Mouse (Mus musculus): ENCODE data around the gene Zfp560. TPM values are rescaled to one million over a fixed set of nuclear protein-coding genes. Genes with fewer than 3 reads are reported as not detected.
A peak's percentile ranks its signal among the peaks of the same experiment; 100 is the strongest.
"Not testable (repeated sequence)": the region's sequence is repeated elsewhere in the genome, so short reads cannot be mapped to it uniquely, and the experiment has no call there.

Zfp560 gene
- 13.7 and 16.1 TPM in 2 replicates for polyA plus RNA-seq (2016; fragmentation: Nextera tagmentation; extraction: Ambion mirVana)

DNA sequence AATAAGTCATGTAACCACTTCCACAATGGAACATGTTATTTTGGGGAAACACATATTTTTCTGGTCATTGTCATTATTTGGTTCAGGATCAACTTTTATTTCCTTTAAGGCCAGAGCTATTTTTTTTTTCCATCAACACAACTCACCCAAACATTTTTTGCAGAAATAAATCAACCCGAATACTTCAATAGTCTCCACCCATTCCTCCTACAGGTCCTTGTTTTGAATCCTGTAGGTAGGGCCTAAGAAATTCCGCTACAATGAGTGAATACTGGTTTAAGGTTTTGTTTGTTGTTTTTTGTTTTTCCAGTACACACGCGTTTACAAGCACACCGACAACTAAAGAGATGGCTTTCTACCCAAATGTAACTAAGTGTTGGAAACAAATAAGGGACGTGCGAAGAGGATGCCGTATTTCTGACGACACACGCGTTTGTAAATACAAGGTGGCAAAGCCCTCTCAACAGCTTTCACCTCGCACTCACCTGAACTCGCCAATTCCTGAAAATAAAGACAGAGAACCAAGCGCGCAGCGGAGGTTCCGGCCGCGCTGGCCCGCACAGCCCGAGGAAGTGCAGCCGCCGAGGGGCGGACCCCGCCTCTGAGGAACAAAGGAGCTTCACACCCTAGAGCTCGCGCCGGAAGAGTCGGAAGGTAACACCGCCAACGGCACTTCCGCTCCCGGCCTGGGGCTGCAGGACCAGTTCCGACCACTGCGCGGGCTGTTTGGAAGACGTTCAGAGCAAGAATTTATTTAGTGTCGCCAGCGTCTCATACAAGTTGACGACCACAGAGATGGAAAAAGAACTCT, at the start of gene Zfp560:
Zfp560 (minus strand) TSS at position 646 of the 811 bp plus-strand sequence.
- Histone ChIP-seq H3K36me3 (no peaks in the 10 kb centered on the region), H3K9me3 (replicated peaks) (no peaks in the 10 kb centered on the region), H3K27ac (peak within 1 kb of the TSS; percentile 28), H3K4me2 (peak within 1 kb of the TSS; percentile 80), H3K4me1 (0 out of 2 replicates have a peak, but pooled peaks cover 6% of the 10 kb centered on the region), H3K9ac (peak within 1 kb of the TSS; percentile 77), H3K27me3 (replicated peaks) (no peaks in the 10 kb centered on the region), H3K4me3 (peak within 1 kb of the TSS; percentile 63)
- peak; percentile 99 for ATAC-seq
- 4% methylated on average over 40 of the region's 40 CpGs for WGBS (ENCODE audit: insufficient replicate concordance)

DNA sequence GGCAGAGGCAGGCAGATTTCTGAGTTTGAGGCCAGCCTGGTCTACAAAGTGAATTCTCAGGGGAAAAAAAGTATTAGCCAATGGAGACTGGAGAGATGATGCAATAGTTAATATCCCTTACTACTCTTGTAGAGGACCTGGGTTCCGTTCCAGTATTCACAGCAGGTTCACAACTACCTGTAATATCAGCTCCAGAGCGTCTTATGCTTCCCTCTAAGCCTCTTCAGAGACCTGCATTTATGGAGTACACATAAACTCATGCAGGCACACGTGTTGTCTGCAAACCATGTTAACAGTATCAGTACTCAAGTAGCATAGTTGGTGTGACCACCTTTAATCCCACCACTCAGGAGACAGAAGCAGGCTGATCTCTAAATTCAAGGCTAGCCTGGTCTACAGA, 45.0 kb upstream of the Zfp560 start:
- Histone ChIP-seq H3K27me3 (replicated peaks) (no peaks in the 10 kb centered on the region), H3K4me3 (no peak overlapping the region), H3K9me3 (replicated peaks) (no peaks in the 10 kb centered on the region), H3K36me3 (no peaks in the 10 kb centered on the region), H3K4me2 (no peak overlapping the region), H3K9ac (no peak overlapping the region), H3K4me1 (no peaks in the 10 kb centered on the region), H3K27ac (no peak overlapping the region)
- 65% methylated on average over 3 of the region's 3 CpGs for WGBS (ENCODE audit: insufficient replicate concordance)
- ATAC-seq: no peak

DNA sequence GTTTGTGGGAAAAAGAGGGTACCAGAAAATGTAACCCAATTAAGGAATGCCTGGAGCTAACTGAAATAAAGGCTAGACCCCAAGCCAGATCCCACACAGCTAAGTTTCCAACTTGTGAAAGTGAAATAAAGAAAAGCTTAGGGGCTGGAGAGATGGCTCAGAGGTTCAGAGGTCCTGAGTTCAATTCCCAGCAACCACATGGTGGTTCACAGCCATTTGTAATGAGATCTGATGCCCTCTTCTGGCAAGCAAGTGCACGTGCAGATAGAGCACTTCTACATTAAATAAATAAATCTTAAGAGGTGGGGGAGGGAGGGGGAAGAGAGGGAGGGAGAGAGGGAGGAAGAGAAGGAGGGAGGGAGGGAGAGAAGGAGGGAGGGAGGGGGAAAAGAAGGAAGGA, 26.5 kb upstream of the Zfp560 start:
- no peak overlapping the region for H3K4me2 ChIP-seq
- H3K36me3 ChIP-seq: no peaks in the 10 kb centered on the region
- H3K27me3 ChIP-seq (replicated peaks): no peaks in the 10 kb centered on the region
- WGBS (ENCODE audit: insufficient replicate concordance): 13% methylated on average over 1 of the region's 1 CpGs
- H3K4me1 ChIP-seq: no peaks in the 10 kb centered on the region
- ATAC-seq: no peak
- H3K9ac ChIP-seq: no peak overlapping the region
- no peaks in the 10 kb centered on the region for H3K9me3 ChIP-seq (replicated peaks)
- no peak overlapping the region for H3K4me3 ChIP-seq
- no peak overlapping the region for H3K27ac ChIP-seq

DNA sequence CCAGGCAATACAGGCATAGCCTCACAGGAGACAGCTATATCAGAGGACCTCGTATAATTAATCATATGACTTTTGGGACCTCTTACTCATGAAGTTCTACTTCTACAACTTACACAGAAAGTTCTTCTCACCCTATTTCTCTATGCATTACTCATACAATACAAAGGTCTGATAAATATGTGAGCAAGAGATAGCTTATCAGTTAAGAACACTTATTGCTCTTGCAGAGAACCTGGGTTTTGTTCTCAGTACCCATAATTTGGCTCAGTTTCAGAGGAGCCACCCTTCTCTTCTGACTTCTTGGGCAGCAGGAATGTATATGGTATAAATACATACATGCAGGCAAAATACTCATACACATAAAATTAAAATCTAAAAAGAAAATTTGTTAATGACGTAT, 24.3 kb upstream of the Zfp560 start:
- 67% methylated on average over 2 of the region's 2 CpGs for WGBS (ENCODE audit: insufficient replicate concordance)

DNA sequence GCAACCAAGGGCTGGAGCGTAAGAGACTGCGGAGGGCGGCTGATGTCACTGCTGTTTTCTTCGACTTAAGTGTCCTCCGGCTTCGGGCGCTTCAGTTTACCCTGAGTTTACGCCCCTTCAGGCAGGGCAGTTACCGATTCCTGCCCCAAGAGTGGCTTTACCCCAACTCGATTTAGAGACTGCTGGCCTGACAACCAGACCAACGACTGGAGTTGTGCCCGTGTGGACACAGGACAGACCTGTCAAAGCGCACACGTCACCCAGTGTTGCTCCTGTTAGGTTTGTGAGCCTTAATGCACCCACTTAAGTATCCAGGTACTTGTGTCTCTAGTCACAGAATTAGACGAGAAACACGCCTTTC, 346 bp upstream of the Zfp560 start:
- H3K36me3 ChIP-seq: no peaks in the 10 kb centered on the region
- 0 out of 2 replicates have a peak, but pooled peaks cover 6% of the 10 kb centered on the region for H3K4me1 ChIP-seq
- H3K9ac ChIP-seq: peak overlapping the region; percentile 77
- peak overlapping the region; percentile 63 for H3K4me3 ChIP-seq
- peak overlapping the region; percentile 80 for H3K4me2 ChIP-seq
- 12% methylated on average over 16 of the region's 16 CpGs for WGBS (ENCODE audit: insufficient replicate concordance)
- H3K9me3 ChIP-seq (replicated peaks): no peaks in the 10 kb centered on the region
- H3K27ac ChIP-seq: peak overlapping the region; percentile 28
- ATAC-seq: peak; percentile 68
- H3K27me3 ChIP-seq (replicated peaks): no peaks in the 10 kb centered on the region

More for the DNA sequence above, 24.3 kb upstream of the Zfp560 start:
- H3K9ac ChIP-seq: no peak overlapping the region
- H3K36me3 ChIP-seq: no peaks in the 10 kb centered on the region
- no peaks in the 10 kb centered on the region for H3K4me1 ChIP-seq
- H3K4me2 ChIP-seq: no peak overlapping the region
- H3K4me3 ChIP-seq: no peak overlapping the region
- no peak overlapping the region for H3K27ac ChIP-seq
- H3K27me3 ChIP-seq (replicated peaks): no peaks in the 10 kb centered on the region
- H3K9me3 ChIP-seq (replicated peaks): no peaks in the 10 kb centered on the region
- no peak for ATAC-seq

DNA sequence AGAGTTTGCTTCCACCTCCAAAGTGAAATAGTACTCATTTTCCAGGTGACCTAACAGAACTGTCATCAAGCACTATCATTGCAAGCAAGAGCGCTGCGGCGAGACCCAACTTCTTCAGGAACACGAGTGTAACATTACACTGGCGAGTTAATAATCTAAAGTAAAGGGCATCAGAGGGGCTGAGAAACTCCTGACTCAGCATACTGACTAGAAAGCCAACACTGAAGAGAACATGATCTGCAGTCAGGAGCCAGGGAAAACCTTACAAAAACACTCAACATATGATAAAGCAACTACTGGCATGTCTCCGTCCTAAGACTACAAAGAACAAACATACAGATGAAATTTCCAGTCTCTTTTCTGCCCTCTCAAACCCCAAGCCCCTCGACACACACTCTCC, 1.3 kb downstream of the Zfp560 start:
- WGBS (ENCODE audit: insufficient replicate concordance): 74% methylated on average over 7 of the region's 7 CpGs
- no peaks in the 10 kb centered on the region for H3K9me3 ChIP-seq (replicated peaks)
- H3K9ac ChIP-seq: no peak overlapping the region
- H3K27me3 ChIP-seq (replicated peaks): no peaks in the 10 kb centered on the region
- ATAC-seq: no peak
- 0 out of 2 replicates have a peak, but pooled peaks cover 6% of the 10 kb centered on the region for H3K4me1 ChIP-seq
- H3K36me3 ChIP-seq: no peaks in the 10 kb centered on the region
- H3K4me2 ChIP-seq: peak overlapping the region; percentile 80; the same call in 1 of the 2 replicates
- H3K27ac ChIP-seq: no peak overlapping the region
- no peak overlapping the region for H3K4me3 ChIP-seq

DNA sequence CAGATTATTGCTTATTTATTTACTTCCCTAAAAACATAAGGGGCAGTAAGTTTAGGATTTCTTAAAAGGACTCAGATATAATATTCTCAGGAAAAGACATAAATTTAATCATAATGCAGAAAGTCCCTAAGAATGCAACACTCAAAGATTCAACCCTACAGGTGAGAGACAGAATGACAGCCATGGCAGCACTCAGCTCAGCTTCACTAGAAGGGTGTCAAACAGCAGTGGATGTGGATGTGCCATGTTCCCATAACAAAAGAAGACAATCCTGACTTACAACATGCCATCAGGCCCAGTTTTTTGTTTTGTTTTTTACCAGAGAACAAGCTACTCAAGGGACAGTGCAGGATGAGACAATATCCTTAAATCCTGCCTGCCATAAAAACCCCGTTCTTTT, 10.3 kb downstream of the Zfp560 start:
- Histone ChIP-seq H3K4me3 (no peak overlapping the region), H3K4me2 (no peak overlapping the region), H3K27me3 (replicated peaks) (no peaks in the 10 kb centered on the region), H3K27ac (no peak overlapping the region), H3K4me1 (no peaks in the 10 kb centered on the region), H3K9ac (no peak overlapping the region), H3K36me3 (no peaks in the 10 kb centered on the region), H3K9me3 (replicated peaks) (peaks cover 3% of the 10 kb centered on the region; the same call in 1 of the 2 replicates)
- WGBS (ENCODE audit: insufficient replicate concordance): 67% methylated on average over 1 of the region's 1 CpGs
- no peak for ATAC-seq

DNA sequence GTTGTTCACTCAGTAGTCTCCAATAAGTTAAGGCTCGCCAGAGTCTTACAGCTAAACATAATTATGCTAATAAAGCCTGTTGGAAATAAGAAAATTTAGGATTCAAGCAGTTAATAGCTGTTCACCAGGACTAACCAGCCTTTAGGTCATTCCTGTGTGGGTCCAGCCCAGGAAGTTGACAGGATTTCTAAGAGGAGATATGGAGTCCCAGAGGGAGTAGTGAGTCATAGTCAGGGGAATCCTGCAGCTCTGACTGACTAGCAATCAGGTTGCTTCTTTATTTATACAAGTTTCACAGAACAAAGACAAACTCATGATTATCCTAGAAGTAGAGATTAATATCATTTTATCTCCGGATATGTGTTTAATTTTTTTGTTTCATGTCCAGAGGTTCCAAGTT, 17.7 kb downstream of the Zfp560 start:
- H3K4me3 ChIP-seq: no peak overlapping the region
- WGBS (ENCODE audit: insufficient replicate concordance): 68% methylated on average over 2 of the region's 2 CpGs
- no peak overlapping the region for H3K4me2 ChIP-seq
- no peak overlapping the region for H3K9ac ChIP-seq
- no peak for ATAC-seq
- no peaks in the 10 kb centered on the region for H3K27me3 ChIP-seq (replicated peaks)
- H3K4me1 ChIP-seq: no peaks in the 10 kb centered on the region
- H3K9me3 ChIP-seq (replicated peaks): no peaks in the 10 kb centered on the region; the same call in 1 of the 2 replicates
- H3K36me3 ChIP-seq: peaks cover 5% of the 10 kb centered on the region
- H3K27ac ChIP-seq: no peak overlapping the region

DNA sequence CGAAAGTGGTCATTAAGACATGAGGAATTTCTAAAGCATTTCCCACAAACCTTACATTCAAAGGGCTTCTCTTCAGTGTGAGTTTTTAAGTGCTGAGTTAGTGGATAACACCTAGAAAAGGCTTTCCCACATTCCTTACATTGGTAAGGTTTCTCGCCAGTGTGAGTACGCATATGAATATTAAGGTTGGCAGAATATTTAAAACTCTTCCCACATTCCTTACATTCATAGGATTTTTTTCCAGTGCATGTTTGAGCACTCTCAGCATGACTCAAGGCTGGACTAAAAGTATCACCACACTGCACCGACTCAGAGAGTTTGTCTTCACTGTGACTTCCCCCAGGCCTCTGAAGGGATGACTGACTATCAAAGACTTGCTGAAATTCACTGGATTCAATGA, 36.5 kb downstream of the Zfp560 start:
- no peak overlapping the region for H3K4me3 ChIP-seq
- H3K4me2 ChIP-seq: no peak overlapping the region
- no peak overlapping the region for H3K27ac ChIP-seq
- WGBS (ENCODE audit: insufficient replicate concordance): 74% methylated on average over 4 of the region's 4 CpGs
- no peaks in the 10 kb centered on the region for H3K4me1 ChIP-seq
- no peaks in the 10 kb centered on the region for H3K9me3 ChIP-seq (replicated peaks)
- H3K27me3 ChIP-seq (replicated peaks): no peaks in the 10 kb centered on the region
- ATAC-seq: no peak
- H3K36me3 ChIP-seq: peaks cover 25% of the 10 kb centered on the region
- H3K9ac ChIP-seq: no peak overlapping the region

DNA sequence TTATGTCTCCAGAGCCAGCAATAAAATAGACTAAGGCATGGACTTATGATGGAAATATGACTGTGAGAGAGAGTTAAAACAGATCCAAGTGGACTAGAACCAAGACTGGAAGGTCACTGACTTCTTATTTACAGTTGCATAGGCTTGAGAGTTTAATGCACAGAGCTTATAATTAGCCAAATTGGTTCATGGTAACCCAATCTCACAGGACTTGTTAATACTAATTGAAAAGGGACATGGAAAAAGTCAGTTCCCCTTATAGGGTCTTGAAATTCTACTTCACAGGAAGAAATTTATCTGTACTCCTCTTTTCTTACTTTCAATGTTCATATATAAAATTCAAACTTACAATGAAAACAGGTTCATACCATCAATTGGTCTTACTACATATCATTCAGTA, 49.0 kb downstream of the Zfp560 start, which contains the start of gene Olfr18:
Olfr18 (minus strand) TSS at position 101 of the 400 bp plus-strand sequence.
- Histone ChIP-seq H3K9me3 (replicated peaks) (no peaks in the 10 kb centered on the region), H3K9ac (no peak within 1 kb of the TSS), H3K4me3 (no peak within 1 kb of the TSS), H3K4me1 (no peaks in the 10 kb centered on the region), H3K4me2 (no peak within 1 kb of the TSS), H3K36me3 (no peaks in the 10 kb centered on the region), H3K27ac (no peak within 1 kb of the TSS), H3K27me3 (replicated peaks) (no peaks in the 10 kb centered on the region)
- no peak for ATAC-seq

DNA sequence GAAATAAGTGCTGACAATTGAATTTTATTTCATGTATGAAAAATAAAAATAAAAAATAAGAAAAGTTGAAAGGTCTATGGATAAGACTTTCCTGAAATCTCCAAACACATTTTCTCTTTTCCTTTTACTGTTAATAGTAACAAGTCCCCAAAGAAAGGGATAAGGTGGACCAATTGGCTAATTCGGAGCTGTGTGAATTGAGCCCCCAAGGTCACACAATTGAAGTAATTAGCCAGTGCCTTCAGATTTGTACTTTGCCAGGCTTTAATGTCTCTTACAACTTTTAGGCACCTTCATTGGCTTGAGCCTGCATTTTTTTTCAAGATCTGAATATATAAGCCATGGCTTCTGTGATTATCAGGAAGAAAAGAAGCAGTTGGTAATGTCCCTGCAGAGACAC, 86.7 kb downstream of the Zfp560 start, which contains the start of gene Olfr873:
Olfr873 (plus strand) TSS at position 301 of the 400 bp plus-strand sequence.
- no peaks in the 10 kb centered on the region for H3K9me3 ChIP-seq (replicated peaks)
- H3K4me2 ChIP-seq: no peak within 1 kb of the TSS
- WGBS (ENCODE audit: insufficient replicate concordance): 61% methylated on average over 1 of the region's 1 CpGs
- no peaks in the 10 kb centered on the region for H3K36me3 ChIP-seq
- H3K27me3 ChIP-seq (replicated peaks): no peaks in the 10 kb centered on the region
- H3K27ac ChIP-seq: no peak within 1 kb of the TSS
- no peak within 1 kb of the TSS for H3K9ac ChIP-seq
- H3K4me3 ChIP-seq: no peak within 1 kb of the TSS
- ATAC-seq: no peak
- H3K4me1 ChIP-seq: no peaks in the 10 kb centered on the region

DNA sequence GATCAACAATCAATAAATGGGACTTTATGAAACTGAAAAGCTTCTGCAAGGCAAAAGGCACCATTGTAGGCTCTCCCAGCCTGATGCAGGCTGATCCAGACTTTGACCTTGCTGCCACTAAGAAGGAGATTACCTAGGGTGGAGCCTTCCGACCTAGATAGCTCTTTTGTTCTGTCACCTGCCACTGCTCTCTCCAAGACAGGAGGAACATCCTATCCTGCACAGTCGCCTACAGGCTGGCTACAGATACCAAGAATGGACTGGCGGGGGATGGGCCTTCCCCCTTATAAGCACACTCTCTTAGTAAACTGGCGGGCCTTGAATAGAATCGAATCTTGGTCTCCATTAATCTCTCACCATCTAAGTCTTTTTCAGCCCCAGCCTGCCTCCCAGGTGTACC, 89.4 kb downstream of the Zfp560 start:
- not testable (repeated sequence) for H3K4me1 ChIP-seq; H3K27me3 ChIP-seq (replicated peaks); H3K4me2 ChIP-seq; H3K27ac ChIP-seq; ATAC-seq; H3K9me3 ChIP-seq (replicated peaks); H3K9ac ChIP-seq; H3K36me3 ChIP-seq; H3K4me3 ChIP-seq
- 64% methylated on average over 5 of the region's 5 CpGs for WGBS (ENCODE audit: insufficient replicate concordance)

Measured in liver, embryonic 12.5 days (tissue).